Mouse (Mus musculus) forebrain, embryonic 12.5 days (tissue): ENCODE results near the gene Anapc15. TPM values are rescaled to one million over a fixed set of nuclear protein-coding genes. Genes with fewer than 3 reads are reported as not detected.

Experiments
- ATAC-seq: fragments of 200-750 bp; cut with Nextera tagmentation; 2 replicates; pipeline ENCODE4 v1.8.0; 2017; ENCODE audit warnings: moderate TSS enrichment; ENCODE audit not compliant: low FRiP score
- H3K27ac ChIP-seq: fragments of 300-500 bp; sonication (generic); 2 replicates; pipeline ENCODE4 v1.5.1; 2016; ENCODE audit warnings: mild to moderate bottlenecking
- H3K27me3 ChIP-seq: fragments of 300-500 bp; sonication (generic); 2 replicates; pipeline ENCODE4 v1.6.1; 2016; ENCODE audit warnings: mild to moderate bottlenecking
- H3K36me3 ChIP-seq: fragments of 300-500 bp; sonication (generic); replicated peaks from 2 replicates; pipeline ENCODE4 v1.6.1; 2016; ENCODE audit warnings: mild to moderate bottlenecking
- H3K4me1 ChIP-seq: fragments of 300-500 bp; sonication (generic); 2 replicates; pipeline ENCODE4 v1.6.1; 2016
- H3K4me2 ChIP-seq: fragments of 300-500 bp; sonication (generic); 2 replicates; pipeline ENCODE4 v1.6.1; 2016; ENCODE audit warnings: mild to moderate bottlenecking, moderate library complexity
- H3K4me3 ChIP-seq: fragments of 300-500 bp; sonication (generic); replicated peaks from 2 replicates; pipeline ENCODE4 v1.5.1; 2016; ENCODE audit warnings: mild to moderate bottlenecking
- H3K9ac ChIP-seq: fragments of 300-500 bp; sonication (generic); 2 replicates; pipeline ENCODE4 v1.6.1; 2016; ENCODE audit warnings: mild to moderate bottlenecking
- H3K9me3 ChIP-seq: fragments of 300-500 bp; sonication (generic); 2 replicates; pipeline ENCODE4 v1.6.1; 2016
- WGBS: fragments of 180-500 bp; shearing (Covaris S2); methylation state at CpG from one replicate; pipeline ENCODE4 v1.1.7; 2016; 5-methylcytosine and 5-hydroxymethylcytosine counted together
- polyA plus RNA-seq: library from polyadenylated mRNA; unstranded; fragments of >200 nt; fragmentation: Nextera tagmentation; extraction: Ambion mirVana; gene quantifications from 2 replicates; pipeline ENCODE4 v1.2.1, GENCODE M21; 2016

Gene Anapc15
- polyA plus RNA-seq, result 93.1 and 96.9 TPM in 2 replicates

DNA sequence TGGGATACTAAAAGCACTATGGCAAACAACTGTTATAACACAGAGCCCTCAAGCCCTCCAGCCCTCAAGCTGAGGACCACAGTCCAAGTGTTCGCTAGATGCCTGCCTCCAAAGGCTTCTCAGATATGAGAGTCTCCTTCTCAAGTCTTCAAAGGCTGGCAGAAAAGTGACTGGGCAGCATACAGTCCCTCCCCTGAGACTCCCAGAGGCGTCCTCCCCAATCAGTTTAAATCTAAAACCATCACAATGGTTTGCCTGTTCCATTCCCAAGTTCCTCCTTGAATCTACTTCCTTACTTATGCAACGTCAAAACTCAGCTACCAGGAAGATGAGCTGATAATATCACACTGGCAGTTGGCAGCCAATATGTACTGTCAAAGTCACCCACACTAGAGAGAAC, at the start of gene Anapc15:
Gene Anapc15, plus strand, starts transcription at position 301 of the 400 bp plus-strand sequence.
- no peak within 1 kb of the TSS for H3K9ac ChIP-seq
- ATAC-seq, result no peak
- no peaks in the 10 kb centered on the region for H3K9me3 ChIP-seq
- no peaks in the 10 kb centered on the region for H3K27me3 ChIP-seq
- H3K36me3 ChIP-seq, result no peaks in the 10 kb centered on the region
- H3K4me3 ChIP-seq, result no peak within 1 kb of the TSS
- WGBS, result 90% methylated on average over 3 of the region's 3 CpGs
- H3K27ac ChIP-seq, result no peak within 1 kb of the TSS
- H3K4me2 ChIP-seq, result no peak within 1 kb of the TSS
- H3K4me1 ChIP-seq, result no peaks in the 10 kb centered on the region

- Histone ChIP-seq H3K4me3 (peak within 1 kb of the TSS; percentile 37), H3K27ac (no peak within 1 kb of the TSS), H3K4me2 (peak within 1 kb of the TSS; percentile 50), H3K36me3 (no peaks in the 10 kb centered on the region), H3K27me3 (peaks cover 66% of the 10 kb centered on the region), H3K9me3 (no peaks in the 10 kb centered on the region), H3K9ac (no peak within 1 kb of the TSS), H3K4me1 (peaks cover 32% of the 10 kb centered on the region)
- WGBS, result under 1% methylated on average over 45 of the region's 45 CpGs
- no peak; the same call in none of the 2 replicates for ATAC-seq
Observed at GRCm38 (mm10) chr7:101817861-101818401, 45.6 kb upstream of the Anapc15 start, which contains the start of gene Phox2a. Gene Phox2a (plus strand): TSS chr7:101818313.

DNA sequence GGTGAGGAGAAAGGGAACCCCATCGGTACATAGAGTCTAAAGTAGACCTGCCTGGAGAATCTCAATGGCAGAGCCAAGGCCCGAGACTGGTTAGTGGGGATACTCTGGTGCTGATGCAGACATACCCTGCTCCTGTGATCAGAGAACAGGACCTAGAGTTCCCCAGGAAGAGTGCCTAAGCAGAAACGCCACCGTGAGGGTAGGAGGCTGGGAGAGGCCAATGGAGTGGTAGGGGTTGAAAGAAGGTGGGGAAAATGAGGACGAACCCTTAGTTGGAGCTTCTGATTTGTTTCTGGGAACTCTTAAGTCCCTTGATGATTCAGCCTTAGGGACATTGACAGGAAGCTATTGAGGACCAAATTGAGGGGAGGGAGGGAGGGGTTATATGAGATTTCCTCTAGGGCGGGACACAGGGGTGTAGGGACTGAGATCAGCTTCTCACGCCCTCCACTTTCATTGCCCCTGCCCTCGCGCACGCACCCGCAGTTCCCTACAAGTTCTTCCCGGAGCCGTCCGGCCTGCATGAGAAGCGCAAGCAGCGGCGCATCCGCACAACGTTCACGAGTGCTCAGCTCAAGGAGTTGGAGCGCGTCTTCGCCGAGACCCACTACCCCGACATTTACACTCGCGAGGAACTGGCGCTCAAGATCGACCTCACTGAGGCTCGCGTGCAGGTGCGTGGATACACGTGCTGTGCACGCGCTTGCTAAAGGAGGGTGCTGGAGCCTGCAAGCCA, 43.1 kb upstream of the Anapc15 start:
- H3K4me1 ChIP-seq, result peaks cover 38% of the 10 kb centered on the region
- WGBS, result 2% methylated on average over 35 of the region's 35 CpGs

DNA sequence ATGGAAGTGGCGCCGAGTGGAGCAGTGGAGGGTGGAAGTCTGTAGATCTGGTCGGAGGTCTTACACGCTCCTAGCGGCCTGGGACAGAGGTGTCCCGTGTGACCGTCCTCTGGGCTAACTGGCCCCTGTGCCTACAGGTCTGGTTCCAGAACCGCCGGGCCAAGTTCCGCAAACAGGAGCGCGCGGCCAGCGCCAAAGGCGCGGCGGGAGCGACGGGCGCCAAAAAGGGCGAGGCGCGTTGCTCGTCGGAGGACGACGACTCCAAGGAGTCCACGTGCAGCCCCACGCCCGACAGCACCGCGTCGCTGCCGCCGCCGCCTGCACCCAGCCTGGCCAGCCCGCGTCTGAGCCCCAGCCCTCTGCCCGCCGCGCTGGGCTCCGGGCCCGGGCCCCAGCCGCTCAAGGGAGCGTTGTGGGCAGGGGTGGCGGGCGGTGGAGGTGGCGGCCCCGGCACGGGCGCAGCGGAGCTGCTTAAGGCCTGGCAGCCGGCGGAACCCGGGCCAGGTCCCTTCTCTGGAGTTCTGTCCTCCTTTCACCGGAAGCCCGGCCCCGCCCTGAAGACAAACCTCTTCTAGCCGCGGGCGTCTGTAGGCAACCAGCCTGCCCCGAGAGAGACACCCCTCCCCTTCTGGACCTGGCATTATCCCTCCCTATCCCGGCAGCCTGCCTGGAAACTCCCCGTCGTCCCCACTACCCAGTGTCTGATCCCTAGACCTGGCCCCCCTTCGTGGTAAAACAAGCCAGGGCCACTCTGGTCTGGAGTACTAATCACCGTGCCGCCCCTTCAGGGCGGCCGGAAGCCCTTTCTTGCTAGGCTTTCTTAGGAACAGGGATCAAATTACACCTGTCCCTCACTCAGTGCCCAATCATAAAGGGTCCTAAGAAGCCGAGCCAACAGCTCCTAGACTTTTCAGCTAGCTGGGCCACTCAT, 41.7 kb upstream of the Anapc15 start:
- Histone ChIP-seq H3K9ac (peak overlapping the region; percentile 58), H3K4me2 (peak overlapping the region; percentile 79), H3K27me3 (peaks cover 76% of the 10 kb centered on the region), H3K4me3 (peak overlapping the region; percentile 45), H3K9me3 (no peaks in the 10 kb centered on the region), H3K27ac (peak overlapping the region; percentile 43; the same call in 1 of the 2 replicates), H3K4me1 (peaks cover 38% of the 10 kb centered on the region), H3K36me3 (peaks cover 33% of the 10 kb centered on the region)
- peak; percentile 79 for ATAC-seq
- under 1% methylated on average over 71 of the region's 71 CpGs for WGBS

More for the DNA sequence above, 43.1 kb upstream of the Anapc15 start:
- no peak for ATAC-seq
- Histone ChIP-seq H3K27ac (no peak overlapping the region), H3K4me3 (peak overlapping the region; percentile 45), H3K9ac (no peak overlapping the region), H3K27me3 (peaks cover 81% of the 10 kb centered on the region), H3K36me3 (peaks cover 19% of the 10 kb centered on the region), H3K4me2 (peak overlapping the region; percentile 79), H3K9me3 (no peaks in the 10 kb centered on the region)

DNA sequence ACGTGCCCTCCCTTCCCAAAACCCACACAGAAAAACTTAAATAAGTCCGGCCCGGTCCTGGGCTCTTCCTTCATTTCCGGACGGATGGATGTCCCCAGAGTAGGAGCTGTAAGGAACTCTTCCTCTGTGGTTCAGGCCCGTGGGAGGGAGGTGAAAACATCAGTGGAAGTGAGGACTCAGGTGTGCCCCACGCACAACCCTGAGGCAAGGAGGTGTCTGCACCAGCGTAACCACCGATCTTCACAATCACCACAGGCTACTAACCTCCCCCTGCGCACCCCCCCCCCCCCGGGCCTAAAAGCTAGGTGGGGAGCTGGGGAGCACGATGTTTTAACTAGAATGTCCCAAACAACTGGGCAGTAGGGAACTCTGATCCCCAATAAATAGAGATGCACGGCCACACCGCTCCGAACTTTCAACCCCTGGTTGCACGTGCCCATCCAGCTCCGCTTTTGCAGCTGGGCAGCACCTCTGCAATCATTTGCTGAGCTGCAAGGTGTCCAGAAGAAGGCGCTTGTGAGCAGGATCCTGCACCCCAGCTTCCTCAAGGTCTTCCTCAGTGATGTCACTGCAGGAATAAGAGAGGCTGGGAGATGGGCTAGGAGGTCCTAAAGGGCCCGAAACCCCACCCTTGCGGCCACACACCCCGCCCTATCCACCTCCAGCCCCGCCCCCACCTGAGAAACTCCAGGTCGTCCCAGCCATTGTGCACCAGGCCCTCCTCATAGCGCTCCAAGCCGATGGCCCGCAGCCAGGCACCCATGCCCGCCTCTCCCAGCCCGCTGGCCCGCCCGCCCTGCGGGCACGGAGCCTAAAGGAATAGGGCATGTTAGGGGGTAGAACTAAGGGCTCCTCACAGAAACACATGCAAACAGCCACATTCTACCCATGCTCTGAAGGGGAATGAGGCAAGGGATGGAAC, 40.4 kb upstream of the Anapc15 start:
- no peak overlapping the region for H3K4me2 ChIP-seq
- peaks cover 63% of the 10 kb centered on the region for H3K27me3 ChIP-seq
- no peak overlapping the region for H3K4me3 ChIP-seq
- peak; percentile 18; the same call in 1 of the 2 replicates for ATAC-seq
- peaks cover 46% of the 10 kb centered on the region for H3K36me3 ChIP-seq
- peaks cover 33% of the 10 kb centered on the region for H3K4me1 ChIP-seq
- 22% methylated on average over 32 of the region's 32 CpGs for WGBS
- no peak overlapping the region; the same call in 1 of the 2 replicates for H3K27ac ChIP-seq
- H3K9me3 ChIP-seq, result no peaks in the 10 kb centered on the region
- H3K9ac ChIP-seq, result no peak overlapping the region

- Histone ChIP-seq H3K27ac (no peak overlapping the region; the same call in 1 of the 2 replicates), H3K27me3 (peaks cover 54% of the 10 kb centered on the region), H3K36me3 (peaks cover 55% of the 10 kb centered on the region), H3K4me2 (no peak overlapping the region), H3K9me3 (no peaks in the 10 kb centered on the region), H3K4me1 (peaks cover 28% of the 10 kb centered on the region), H3K4me3 (no peak overlapping the region), H3K9ac (no peak overlapping the region)
- no peak for ATAC-seq
- WGBS, result 87% methylated on average over 18 of the region's 18 CpGs
Observed at GRCm38 (mm10) chr7:101823758-101824630, 39.5 kb upstream of the Anapc15 start.

- WGBS, result 99% methylated on average over 3 of the region's 3 CpGs
- no peak overlapping the region for H3K4me3 ChIP-seq
- no peak overlapping the region for H3K4me2 ChIP-seq
- no peak overlapping the region for H3K9ac ChIP-seq
- peaks cover 23% of the 10 kb centered on the region for H3K4me1 ChIP-seq
- no peaks in the 10 kb centered on the region for H3K27me3 ChIP-seq
- no peak overlapping the region for H3K27ac ChIP-seq
- no peak for ATAC-seq
- H3K36me3 ChIP-seq, result peaks cover 88% of the 10 kb centered on the region
- H3K9me3 ChIP-seq, result no peaks in the 10 kb centered on the region
Observed at GRCm38 (mm10) chr7:101830373-101830772, 33.1 kb upstream of the Anapc15 start.

- Histone ChIP-seq H3K9me3 (no peaks in the 10 kb centered on the region), H3K4me2 (no peak overlapping the region), H3K9ac (no peak overlapping the region), H3K27ac (no peak overlapping the region), H3K27me3 (no peaks in the 10 kb centered on the region), H3K4me1 (peaks cover 33% of the 10 kb centered on the region), H3K36me3 (peaks cover 78% of the 10 kb centered on the region), H3K4me3 (no peak overlapping the region)
- no peak for ATAC-seq
- 95% methylated on average over 8 of the region's 8 CpGs for WGBS
Observed at GRCm38 (mm10) chr7:101831437-101831836, 32.1 kb upstream of the Anapc15 start.

- peaks cover 68% of the 10 kb centered on the region for H3K36me3 ChIP-seq
- H3K4me1 ChIP-seq, result peaks cover 43% of the 10 kb centered on the region
- ATAC-seq, result no peak
- no peak overlapping the region for H3K4me3 ChIP-seq
- H3K9ac ChIP-seq, result no peak overlapping the region
- H3K27ac ChIP-seq, result no peak overlapping the region
- 91% methylated on average over 4 of the region's 4 CpGs for WGBS
- H3K9me3 ChIP-seq, result no peaks in the 10 kb centered on the region
- no peaks in the 10 kb centered on the region for H3K27me3 ChIP-seq
- no peak overlapping the region for H3K4me2 ChIP-seq
Observed at GRCm38 (mm10) chr7:101832372-101832771, 31.1 kb upstream of the Anapc15 start.

DNA sequence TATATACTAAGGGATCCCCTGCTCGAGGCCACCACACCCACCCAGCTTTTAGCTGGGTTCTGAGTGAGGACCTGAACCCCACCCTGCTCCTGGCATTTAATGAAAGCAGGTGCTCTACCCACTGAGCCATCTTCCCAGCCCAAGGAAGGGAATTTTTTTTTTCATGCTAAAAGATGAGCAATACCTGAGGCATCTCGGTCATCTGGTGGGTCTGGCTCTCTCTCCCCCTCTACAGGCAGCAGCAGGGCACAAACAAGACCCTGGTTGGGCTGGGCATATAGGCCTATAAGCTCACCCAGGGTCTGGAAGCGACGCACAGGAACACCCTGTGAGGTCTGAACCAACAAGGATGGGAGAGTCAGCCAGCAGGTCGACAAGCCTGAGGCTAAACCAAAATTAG, 30.2 kb upstream of the Anapc15 start:
- Histone ChIP-seq H3K27ac (no peak overlapping the region), H3K4me3 (no peak overlapping the region), H3K36me3 (peaks cover 58% of the 10 kb centered on the region), H3K4me2 (no peak overlapping the region), H3K9me3 (no peaks in the 10 kb centered on the region), H3K27me3 (no peaks in the 10 kb centered on the region), H3K4me1 (peaks cover 46% of the 10 kb centered on the region), H3K9ac (no peak overlapping the region)
- no peak for ATAC-seq
- WGBS, result 77% methylated on average over 5 of the region's 5 CpGs
